ENCODE assay signal across 8 mouse cellular contexts in genomic region chrX:105928861-105929477, GRCm38 (mm10). TPM values are rescaled to one million over a fixed set of nuclear protein-coding genes. Genes with fewer than 3 reads are reported as not detected.
DNase-seq lines count a peak whose midpoint lies in the region; ATAC-seq and TF ChIP-seq lines count a peak whose summit lies in the region.

Gene Atrx (minus strand): TSS chrX:105929403.

- 17% methylated on average over 31 of the region's 42 CpGs for WGBS in heart, embryonic 14.5 days
- 10% methylated on average over 42 of the region's 42 CpGs for WGBS in liver, embryonic 14.5 days (ENCODE audit: insufficient replicate concordance)
- 17% methylated on average over 41 of the region's 42 CpGs for WGBS in neural tube, embryonic 11.5 days
- 21% methylated on average over 42 of the region's 42 CpGs for WGBS in stomach, postnatal 0 days

- H3K27me3 ChIP-seq in heart, embryonic 14.5 days (ENCODE audit: control insufficient read depth, insufficient read depth, low read length) = no peaks in the 10 kb centered on the region
- no peaks in the 10 kb centered on the region for H3K27me3 ChIP-seq in liver, embryonic 14.5 days (ENCODE audit: control insufficient read depth, insufficient read depth, low read length)
- no peaks in the 10 kb centered on the region for H3K27me3 ChIP-seq in neural tube, embryonic 11.5 days (ENCODE audit: control insufficient read depth, insufficient read depth, low read length)
- H3K27me3 ChIP-seq in stomach, postnatal 0 days (ENCODE audit: control insufficient read depth, insufficient read depth, low read length) = no peaks in the 10 kb centered on the region

- H3K9me3 ChIP-seq in heart, embryonic 14.5 days (ENCODE audit: control insufficient read depth, low read length) = no peaks in the 10 kb centered on the region
- no peaks in the 10 kb centered on the region for H3K9me3 ChIP-seq in liver, embryonic 14.5 days (ENCODE audit: control insufficient read depth, low read length)
- H3K9me3 ChIP-seq in neural tube, embryonic 11.5 days (ENCODE audit: control insufficient read depth, low read length) = no peaks in the 10 kb centered on the region
- no peaks in the 10 kb centered on the region for H3K9me3 ChIP-seq in stomach, postnatal 0 days (ENCODE audit: control insufficient read depth, low read length)

- peak within 1 kb of the TSS; percentile 90 to 91 for H3K27ac ChIP-seq in heart, embryonic 14.5 days (replicated peaks in 1 of 2; ENCODE audit: control insufficient read depth in 1 of 2, insufficient read depth in 1 of 2, low read depth in 2 of 2, low read length in 2 of 2)
- H3K27ac ChIP-seq in liver, embryonic 14.5 days = peak within 1 kb of the TSS; percentile 24
- peak within 1 kb of the TSS; percentile 69 for H3K27ac ChIP-seq in neural tube, embryonic 11.5 days (ENCODE audit: low read depth, low read length)
- peak within 1 kb of the TSS; percentile 91 for H3K27ac ChIP-seq in stomach, postnatal 0 days (replicated peaks)

- ATAC-seq in CD4-positive, CD25-positive, alpha-beta regulatory T cell, adult 4 months = peak; percentile 83
- peak; percentile 88 for ATAC-seq in heart, embryonic 14.5 days (ENCODE audit: insufficient number of reproducible peaks, insufficient read depth, low FRiP score, low read depth)
- peak; percentile 92 for ATAC-seq in liver, embryonic 14.5 days (ENCODE audit: insufficient read depth)
- peak; percentile 96 for ATAC-seq in neural tube, embryonic 11.5 days (ENCODE audit: insufficient read depth, low FRiP score, low TSS enrichment)
- peak; percentile 95 for ATAC-seq in stomach, postnatal 0 days (ENCODE audit: low FRiP score, low TSS enrichment)

- no peaks in the 10 kb centered on the region for H3K36me3 ChIP-seq in heart, embryonic 14.5 days (ENCODE audit: control insufficient read depth, insufficient read depth, low read length)
- no peaks in the 10 kb centered on the region for H3K36me3 ChIP-seq in liver, embryonic 14.5 days (replicated peaks; ENCODE audit: control insufficient read depth, insufficient read depth, low read depth)
- H3K36me3 ChIP-seq in neural tube, embryonic 11.5 days (ENCODE audit: control insufficient read depth, insufficient read depth, low read length) = no peaks in the 10 kb centered on the region
- H3K36me3 ChIP-seq in stomach, postnatal 0 days (ENCODE audit: control insufficient read depth, insufficient read depth, low read length) = no peaks in the 10 kb centered on the region

- TF ChIP-seq EP300 in liver, embryonic 14.5 days (IDR thresholded peaks at IDR 0.05; ENCODE audit: low read depth) = no peak
- no peak for TF ChIP-seq EP300 in stomach, postnatal 0 days (optimal IDR thresholded peaks at IDR 0.05)

- H3K4me3 ChIP-seq in heart, embryonic 14.5 days (ENCODE audit: control insufficient read depth in 1 of 2, insufficient read depth in 1 of 2, low read depth in 1 of 2, low read length in 2 of 2) = peak within 1 kb of the TSS; percentile 58 to 69
- peak within 1 kb of the TSS; percentile 85 to 94 for H3K4me3 ChIP-seq in liver, embryonic 14.5 days (ENCODE audit: insufficient read depth in 1 of 2, low read depth in 2 of 2, low read length in 2 of 2)
- peak within 1 kb of the TSS; percentile 61 for H3K4me3 ChIP-seq in neural tube, embryonic 11.5 days (ENCODE audit: low read depth, low read length)
- peak within 1 kb of the TSS; percentile 65 for H3K4me3 ChIP-seq in stomach, postnatal 0 days (ENCODE audit: low read depth, low read length)

- peak; percentile 56 for DNase-seq in c-Kit-negative CD71-positive TER-119-positive erythroid progenitor cells, embryonic 14.5 days (ENCODE audit: low read depth, low spot score)
- peak; percentile 44 for DNase-seq in fibroblast of lung, adult 2 months (ENCODE audit: low read depth)
- DNase-seq in kidney, postnatal 25 days = peak; percentile 76 to 90
- peak; percentile 60 to 70 (median 67) for DNase-seq in liver, embryonic 14.5 days (ENCODE audit: low read depth in 3 of 3, low spot score in 3 of 3)
- peak; percentile 76 for DNase-seq in neural tube, embryonic 11.5 days (ENCODE audit: low spot score)
- DNase-seq in stomach, postnatal 0 days (ENCODE audit: low spot score) = peak; percentile 73

- peak within 1 kb of the TSS; percentile 67 for H3K4me2 ChIP-seq in heart, embryonic 14.5 days (ENCODE audit: low read length)
- H3K4me2 ChIP-seq in liver, embryonic 14.5 days (ENCODE audit: low read depth) = peak within 1 kb of the TSS; percentile 70
- H3K4me2 ChIP-seq in neural tube, embryonic 11.5 days (ENCODE audit: low read depth) = peak within 1 kb of the TSS; percentile 39
- H3K4me2 ChIP-seq in stomach, postnatal 0 days (replicated peaks; ENCODE audit: low read depth) = peak within 1 kb of the TSS; percentile 49

- peak within 1 kb of the TSS; percentile 91 for H3K9ac ChIP-seq in heart, embryonic 14.5 days (ENCODE audit: low read length)
- H3K9ac ChIP-seq in liver, embryonic 14.5 days (replicated peaks) = peak within 1 kb of the TSS; percentile 88
- peak within 1 kb of the TSS; percentile 79 for H3K9ac ChIP-seq in neural tube, embryonic 11.5 days (ENCODE audit: low read length)
- H3K9ac ChIP-seq in stomach, postnatal 0 days (ENCODE audit: low read length) = peak within 1 kb of the TSS; percentile 85

- H3K4me1 ChIP-seq in heart, embryonic 14.5 days (ENCODE audit: control insufficient read depth in 2 of 2, insufficient read depth in 2 of 2, low read length in 2 of 2) = peaks cover 3 to 13% of the 10 kb centered on the region in 2 experiments; a peak in 2 of 4 replicates
- peaks cover 0 to 14% of the 10 kb centered on the region in 2 experiments; a peak in 2 of 4 replicates for H3K4me1 ChIP-seq in liver, embryonic 14.5 days (replicated peaks; ENCODE audit: control insufficient read depth in 2 of 2, insufficient read depth in 2 of 2, low read length in 1 of 2)
- no peaks in the 10 kb centered on the region for H3K4me1 ChIP-seq in neural tube, embryonic 11.5 days (ENCODE audit: control insufficient read depth, insufficient read depth, low read length)
- H3K4me1 ChIP-seq in stomach, postnatal 0 days (replicated peaks; ENCODE audit: control insufficient read depth, insufficient read depth) = no peaks in the 10 kb centered on the region

- TF ChIP-seq CTCF in liver, embryonic 14.5 days (IDR thresholded peaks at IDR 0.05; ENCODE audit: low read depth) = no peak
- no peak for TF ChIP-seq CTCF in stomach, postnatal 0 days (IDR thresholded peaks at IDR 0.05; ENCODE audit: low read depth)

RNA-seq across cellular contexts. Expression of gene Atrx, which starts in this region (rescaled TPM):
- 100 to 1,000 TPM; 334 to 414 TPM for polyA plus RNA-seq in CD4-positive, CD25-positive, alpha-beta regulatory T cell, adult 4 months (2017; shearing (Covaris generic))
- 116 and 126 TPM in 2 replicates for polyA plus RNA-seq in heart, embryonic 14.5 days (2014; fragmentation: Nextera tagmentation; extraction: Ambion mirVana)
- 13.3 and 16.7 TPM in 2 replicates for polyA plus RNA-seq in liver, embryonic 14.5 days (2012; rRNA removed)
- polyA plus RNA-seq in liver, embryonic 14.5 days (2014; fragmentation: Nextera tagmentation; extraction: Ambion mirVana) = 27.4 and 30.1 TPM in 2 replicates
- polyA plus RNA-seq in neural tube, embryonic 11.5 days (2014; fragmentation: Nextera tagmentation; extraction: Ambion mirVana) = 179 and 182 TPM in 2 replicates
- polyA plus RNA-seq in stomach, postnatal 0 days (2015; fragmentation: Nextera tagmentation; extraction: Ambion mirVana) = 58.2 and 66.0 TPM in 2 replicates

Comparison
In these comparisons a context has a peak if more than half of its experiments do, and no peak if none do; other contexts are left out.
1. Peak in every context shown above with its lines: DNase-seq, ATAC-seq, H3K4me3 ChIP-seq and H3K27ac ChIP-seq.
2. H3K27ac ChIP-seq: peak in every context shown above with its lines; median percentile 91 in stomach, postnatal 0 days; 90 in heart, embryonic 14.5 days; 69 in neural tube, embryonic 11.5 days; 24 in liver, embryonic 14.5 days.